Mouse (Mus musculus) megakaryocyte progenitor cell, adult 5-6 weeks (primary cell): ENCODE results near the gene Taar1. TPM values are rescaled to one million over a fixed set of nuclear protein-coding genes. Genes with fewer than 3 reads are reported as not detected.

ENCODE experiments used
- ATAC-seq: replicated peaks from 2 replicates; pipeline ENCODE4 v1.8.0; 2016; ENCODE audit warnings: mild to moderate bottlenecking, moderate TSS enrichment, inconsistent platforms; ENCODE audit not compliant: poor library complexity
- total RNA-seq, 2 experiments: library from RNA; stranded (forward) in 1 of 2; stranded (reverse) in 1 of 2; fragments of 157-497, 149-512 nt in 1 of 2; fragments of 200-1000 nt in 1 of 2; gene quantifications; 2 replicates each; pipeline versions ENCODE4 v1.2.3 to v1.2.4; 2015 to 2017

Taar1 gene
- total RNA-seq (2015) (not detected in 2 replicates), total RNA-seq (2017) (not detected in 2 replicates)

DNA sequence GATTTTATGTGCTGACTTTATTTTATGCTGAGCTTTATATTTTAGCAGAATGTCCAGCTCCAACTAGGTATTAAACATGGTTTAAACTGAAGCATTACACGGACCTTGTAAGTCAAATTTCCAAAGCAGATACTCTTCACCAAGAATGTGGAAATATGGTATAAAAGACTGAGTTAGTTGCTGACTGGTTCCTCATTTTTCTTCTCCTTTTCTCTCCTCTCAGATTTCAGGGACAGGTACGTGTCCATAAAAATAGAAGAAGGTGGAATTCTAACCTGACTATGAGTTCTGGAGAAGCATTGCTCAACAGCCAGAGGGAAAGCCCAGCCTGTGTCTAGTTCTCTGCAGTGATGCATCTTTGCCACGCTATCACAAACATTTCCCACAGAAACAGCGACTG lies at the start of gene Taar1:
Gene Taar1 (plus strand): TSS at position 301 of the 400 bp plus-strand sequence.
- no peak for ATAC-seq

DNA sequence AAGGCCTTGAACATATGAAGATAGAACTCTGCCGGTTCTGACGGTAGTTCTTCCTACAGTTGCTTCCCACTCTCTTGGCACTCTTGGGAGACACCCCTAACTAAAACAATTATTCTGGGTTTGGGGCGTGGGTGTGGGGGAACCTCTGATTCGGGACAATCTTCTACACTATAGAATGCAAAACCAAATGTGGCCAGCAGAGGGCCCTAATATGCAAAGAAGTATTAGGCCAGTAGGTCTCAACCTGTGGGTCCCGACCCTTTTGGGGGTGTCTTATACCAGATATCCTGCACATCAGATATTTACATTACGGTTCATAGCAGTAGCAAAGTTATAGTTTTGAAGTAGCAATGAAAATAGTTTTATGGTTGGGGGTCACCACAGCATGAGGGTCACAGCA lies 39.5 kb upstream of the Taar1 start:
- ATAC-seq = peak; percentile 57; the same call in 1 of the 2 replicates

- no peak for ATAC-seq
Observed at GRCm38 (mm10) chr10:23884910-23885309, 35.2 kb upstream of the Taar1 start.

GRCm38 (mm10) chr10:23886060-23886459 lies 34.1 kb upstream of the Taar1 start:
- peak; percentile 57 for ATAC-seq

GRCm38 (mm10) chr10:23892987-23893386 lies 27.2 kb upstream of the Taar1 start:
- no peak for ATAC-seq

DNA sequence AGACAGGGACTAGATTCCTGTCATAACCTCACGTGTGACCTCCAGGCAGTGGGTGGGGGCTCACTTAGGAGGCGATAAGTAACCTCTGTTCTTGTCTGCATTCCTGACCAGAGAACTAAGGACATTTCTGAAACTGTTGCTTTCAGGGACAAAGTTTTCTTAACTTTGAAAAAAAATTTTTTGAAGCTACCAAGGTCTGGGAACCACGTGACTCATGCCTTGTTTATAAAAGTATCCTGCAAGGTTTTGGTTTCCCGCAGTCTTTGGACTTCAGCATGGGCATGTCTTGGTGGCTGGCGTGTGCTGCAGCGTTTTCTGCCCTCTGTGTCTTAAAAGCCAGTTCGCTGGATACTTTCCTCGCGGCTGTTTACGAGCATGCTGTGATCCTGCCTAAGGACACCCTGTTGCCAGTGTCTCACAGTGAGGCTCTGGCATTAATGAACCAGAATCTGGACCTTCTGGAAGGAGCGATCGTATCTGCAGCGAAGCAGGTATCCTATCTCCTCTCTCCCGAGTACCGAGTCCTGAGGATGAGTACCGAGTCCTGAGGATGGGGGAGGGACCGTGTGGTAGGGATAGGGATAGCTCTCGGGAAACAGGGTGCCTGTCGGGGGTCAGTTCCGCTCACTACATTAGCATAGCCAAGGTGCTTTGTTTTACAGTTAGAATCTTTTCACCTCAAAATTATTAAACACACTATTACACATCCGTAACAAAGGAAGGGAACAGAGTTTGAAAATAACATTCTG lies 25.4 kb upstream of the Taar1 start, which contains the start of gene Vnn1:
Gene Vnn1 (plus strand): TSS at position 88 of the 749 bp plus-strand sequence.
- no peak for ATAC-seq

DNA sequence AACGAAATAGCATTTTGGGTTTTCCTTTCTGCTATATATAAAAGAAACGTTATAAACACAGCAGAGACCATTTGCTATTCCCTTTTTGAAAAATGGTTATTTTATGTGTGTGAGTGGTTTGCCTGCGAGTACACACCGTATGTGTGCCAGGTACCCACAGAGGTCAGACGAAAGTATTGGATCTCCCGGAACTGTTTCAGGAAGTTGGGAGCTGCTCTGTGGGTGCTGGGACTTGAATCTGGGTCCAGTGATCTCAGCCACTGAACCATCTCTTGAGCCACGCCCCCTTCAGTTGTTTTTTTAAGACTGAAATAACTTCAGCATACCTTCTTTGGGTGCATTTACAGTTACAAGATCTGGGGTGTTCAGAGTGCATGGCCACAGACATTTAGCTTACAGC lies 24.8 kb upstream of the Taar1 start:
- no peak for ATAC-seq

- ATAC-seq = no peak
Observed at GRCm38 (mm10) chr10:23901119-23901518, 19.0 kb upstream of the Taar1 start.

DNA sequence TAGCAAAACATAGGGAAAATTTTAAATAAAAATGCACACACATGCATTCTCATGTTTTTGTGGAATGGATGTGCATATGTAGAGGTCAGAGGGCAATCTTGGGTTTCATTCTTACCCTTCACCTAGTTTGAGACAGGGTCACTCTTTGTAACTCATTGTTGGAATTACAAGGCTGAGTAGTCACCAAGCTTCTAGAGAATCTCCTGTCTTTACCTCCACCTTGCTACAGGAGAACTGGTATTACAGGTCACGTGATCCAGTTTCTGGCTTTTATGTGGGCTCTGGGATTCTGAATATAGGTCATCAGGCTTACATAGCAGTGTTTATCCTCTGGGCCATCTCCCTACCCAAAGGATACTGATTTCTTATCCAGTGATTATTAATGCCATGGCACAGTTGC lies 14.5 kb upstream of the Taar1 start:
- no peak for ATAC-seq

GRCm38 (mm10) chr10:23922468-23922867 lies 2.3 kb downstream of the Taar1 start:
- ATAC-seq = no peak

DNA sequence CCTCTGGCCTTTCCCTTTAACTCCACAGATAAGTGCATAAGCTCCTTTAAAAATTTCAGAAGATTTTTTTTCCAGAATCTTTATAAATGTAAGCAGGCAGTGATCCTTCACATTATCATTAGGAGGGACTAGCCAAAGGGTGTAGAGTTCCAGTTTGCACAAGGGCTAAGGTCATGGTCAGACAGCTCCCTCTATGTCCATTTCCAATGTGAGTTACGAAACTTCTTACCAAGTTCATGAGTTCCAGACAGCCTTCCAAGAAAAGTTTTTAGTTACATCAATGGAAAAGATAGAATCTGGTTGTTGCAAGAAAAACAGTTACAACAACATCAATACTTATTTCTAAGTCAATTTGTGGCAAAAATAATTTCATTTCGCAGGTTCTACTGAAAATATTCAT lies 3.8 kb downstream of the Taar1 start:
- no peak for ATAC-seq

DNA sequence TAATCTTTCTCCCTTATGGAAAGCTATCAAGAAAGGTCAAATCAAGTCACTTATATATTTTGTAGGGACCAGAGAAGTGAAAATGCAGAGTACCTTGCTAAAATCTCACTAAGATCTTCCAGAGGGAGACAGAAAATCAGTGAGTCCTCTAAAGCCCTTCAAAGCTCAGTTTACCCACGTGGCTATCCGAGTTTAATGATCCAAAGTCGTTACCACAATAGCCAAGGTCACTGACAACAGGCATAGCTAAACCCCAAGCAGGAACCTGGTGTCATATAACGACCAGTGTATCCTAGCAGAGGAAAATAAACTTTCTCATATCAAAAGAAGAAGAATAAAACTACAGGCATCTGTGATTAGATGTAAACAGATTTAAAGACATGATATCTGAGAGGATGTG lies 17.5 kb downstream of the Taar1 start:
- ATAC-seq = no peak

DNA sequence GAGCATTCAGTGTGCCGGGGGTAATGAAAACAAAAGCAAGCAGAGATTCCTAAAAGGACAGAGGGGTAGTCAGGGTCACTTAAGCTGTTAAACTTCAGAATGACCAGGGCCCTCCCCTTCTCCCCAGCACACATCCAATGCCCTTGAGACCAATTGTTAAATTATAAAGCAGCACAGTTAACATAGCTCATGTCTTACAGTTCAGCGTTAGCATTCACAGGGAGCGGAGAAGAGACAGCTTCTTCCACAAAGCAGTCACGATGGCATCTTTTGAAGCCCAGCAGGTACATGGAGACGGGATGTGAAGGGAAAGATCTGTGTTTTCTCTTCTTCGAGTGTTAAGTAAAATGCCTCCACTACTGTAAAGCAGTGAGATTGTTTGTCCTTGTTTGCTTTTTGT lies 18.2 kb downstream of the Taar1 start, which contains the start of gene Taar2:
Gene Taar2 (plus strand): TSS at position 261 of the 400 bp plus-strand sequence.
- ATAC-seq = no peak

DNA sequence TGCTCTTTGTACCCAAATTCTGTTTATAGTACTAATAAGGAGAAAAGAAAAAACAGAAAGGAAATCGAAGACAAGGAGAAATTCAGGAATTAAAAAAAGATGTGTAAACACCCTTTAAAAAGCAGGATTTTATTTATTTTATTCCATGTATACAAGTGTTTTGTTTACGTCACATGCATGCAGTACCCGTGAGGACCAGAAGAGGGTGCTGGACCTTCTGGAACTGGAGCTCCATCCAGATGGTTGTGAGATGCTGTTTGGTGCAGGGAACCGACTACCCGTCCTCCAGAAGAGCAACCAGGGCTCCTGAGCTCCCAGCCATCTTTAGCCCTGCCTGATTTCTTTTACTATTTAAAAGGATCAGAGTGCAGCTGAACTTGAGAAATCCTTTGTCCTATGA lies 22.3 kb downstream of the Taar1 start:
- peak; percentile 72 for ATAC-seq

DNA sequence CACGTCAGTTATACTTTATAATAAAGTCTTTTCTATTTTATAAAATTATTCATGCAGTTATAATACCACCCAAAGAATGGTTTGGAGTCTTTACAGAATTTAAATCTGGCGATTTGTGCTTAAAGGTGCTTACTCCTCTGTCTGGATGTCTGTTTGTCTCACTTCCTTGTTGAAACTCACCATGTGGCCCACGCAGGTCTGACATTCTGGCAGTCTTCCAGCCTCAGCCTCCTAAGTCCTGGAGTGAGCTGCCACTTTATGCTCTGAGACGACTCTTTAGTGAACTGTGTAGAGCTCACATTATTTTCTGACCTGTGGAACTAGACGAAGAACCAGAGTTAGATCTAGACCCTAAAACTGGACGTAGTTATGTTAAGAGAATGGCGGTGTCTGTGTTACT lies 27.9 kb downstream of the Taar1 start:
- 0 out of 2 replicates have a peak, but pooled peaks have one; percentile 44 for ATAC-seq

GRCm38 (mm10) chr10:23949508-23950005 lies 29.4 kb downstream of the Taar1 start, which contains the start of gene Taar3:
TSS of gene Taar3 (plus strand) at chr10:23949558.
- ATAC-seq = no peak

DNA sequence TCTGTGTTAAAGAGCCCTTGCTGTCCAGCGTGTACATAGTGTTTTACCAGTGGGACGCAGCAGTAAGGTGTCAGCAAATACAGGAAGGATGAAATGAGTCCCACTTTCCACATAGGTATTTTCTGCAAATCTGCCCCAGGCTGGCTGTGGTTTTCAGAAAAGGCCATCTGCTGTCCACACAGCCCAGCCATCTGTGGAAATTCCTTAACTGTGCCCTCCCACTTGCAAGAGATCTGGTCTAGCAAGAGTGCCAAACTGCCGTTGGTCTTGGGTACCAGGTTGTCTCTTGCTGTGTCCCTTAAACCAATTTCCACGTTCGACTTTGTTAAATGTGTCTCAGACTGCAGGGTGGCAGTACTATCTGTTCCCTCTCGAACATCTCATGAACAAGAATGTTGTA lies 31.6 kb downstream of the Taar1 start:
- no peak for ATAC-seq

GRCm38 (mm10) chr10:23959071-23959470 lies 38.9 kb downstream of the Taar1 start:
- no peak for ATAC-seq

GRCm38 (mm10) chr10:23960444-23960915 lies 40.3 kb downstream of the Taar1 start, which contains the start of gene Taar4:
TSS of gene Taar4 (plus strand) at chr10:23960494.
- peak; percentile 87 for ATAC-seq

- no peak for ATAC-seq
Observed at GRCm38 (mm10) chr10:23963444-23963843, 43.3 kb downstream of the Taar1 start.

GRCm38 (mm10) chr10:23964921-23965610 lies 44.9 kb downstream of the Taar1 start:
- peak; percentile 58 for ATAC-seq
